Mouse (Mus musculus): ENCODE results near the gene Fam205a2. TPM values are rescaled to one million over a fixed set of nuclear protein-coding genes. Genes with fewer than 3 reads are reported as not detected.
"Not testable (repeated sequence)": the region's sequence is repeated elsewhere in the genome, so short reads cannot be mapped to it uniquely, and the experiment has no call there.

The Fam205a2 gene
- total RNA-seq (2012; rRNA removed) (not detected in 2 replicates), total RNA-seq (2014; rRNA removed) (not detected in 2 replicates), polyA plus RNA-seq (2012; ENCODE audit: insufficient read length, low read depth) (not detected in 2 replicates)

- H3K27me3 ChIP-seq (replicated peaks); H3K36me3 ChIP-seq (replicated peaks in 1 of 2; ENCODE audit: control insufficient read depth in 1 of 2, insufficient read depth in 1 of 2, low read length in 1 of 2); H3K79me2 ChIP-seq (replicated peaks; ENCODE audit: control insufficient read depth, extremely low read depth, insufficient read depth, poor library complexity, severe bottlenecking); H3K4me2 ChIP-seq (ENCODE audit: insufficient read depth, low read depth, poor library complexity, severe bottlenecking); H3K27ac ChIP-seq (ENCODE audit: insufficient read depth, low read depth); DNase-seq (ENCODE audit: extremely low read depth); dilution Hi-C loops (cut with MboI; ENCODE audit: extremely low pct_ligation_motif_present, extremely low pct_unique_long_range_greater_than_20kb, low sequenced_read_pairs); in situ Hi-C loops (cut with MboI; ENCODE audit: low pct_ligation_motif_present, low pct_unique_long_range_greater_than_20kb, low sequenced_read_pairs); H3K4me1 ChIP-seq (ENCODE audit: control insufficient read depth in 1 of 2, insufficient read depth in 2 of 2); H3K4me3 ChIP-seq (replicated peaks in 1 of 3; ENCODE audit: low read depth in 2 of 3, low read length in 2 of 3, poor library complexity in 1 of 3); H3K9ac ChIP-seq (ENCODE audit: insufficient read depth, low read depth); H3K9me3 ChIP-seq (replicated peaks; ENCODE audit: low read length): not testable (repeated sequence)
These were observed at the start of gene Fam205a2 for GRCm38 (mm10) chr4:42528075-42528474. Fam205a2 (minus strand) TSS chr4:42528175.

Other genes with a start within 250 kb of the Fam205a2 start
- not detected in 2 replicates for gene Gm21953, start 233.9 kb downstream of the Fam205a2 start, total RNA-seq (2012; rRNA removed)
- gene Gm21953, start 233.9 kb downstream of the Fam205a2 start, total RNA-seq (2014; rRNA removed), result not detected in 2 replicates
- gene Gm21953, start 233.9 kb downstream of the Fam205a2 start, polyA plus RNA-seq (2012; ENCODE audit: insufficient read length, low read depth), result not detected in 2 replicates
- not detected in 2 replicates for gene Fam205a3, start 209.8 kb downstream of the Fam205a2 start, total RNA-seq (2012; rRNA removed)
- gene Fam205a3, start 209.8 kb downstream of the Fam205a2 start, total RNA-seq (2014; rRNA removed), result not detected in 2 replicates
- gene Fam205a3, start 209.8 kb downstream of the Fam205a2 start, polyA plus RNA-seq (2012; ENCODE audit: insufficient read length, low read depth), result not detected in 2 replicates
- not detected in 2 replicates for gene Gm21586, start 88.8 kb downstream of the Fam205a2 start, total RNA-seq (2012; rRNA removed)
- not detected in 2 replicates for gene Gm21586, start 88.8 kb downstream of the Fam205a2 start, total RNA-seq (2014; rRNA removed)
- gene Gm21586, start 88.8 kb downstream of the Fam205a2 start, polyA plus RNA-seq (2012; ENCODE audit: insufficient read length, low read depth), result not detected in 2 replicates
- gene Gm2163, start 61.4 kb downstream of the Fam205a2 start, total RNA-seq (2012; rRNA removed), result not detected in 2 replicates
- gene Gm2163, start 61.4 kb downstream of the Fam205a2 start, total RNA-seq (2014; rRNA removed), result not detected in 2 replicates
- not detected in 2 replicates for gene Gm2163, start 61.4 kb downstream of the Fam205a2 start, polyA plus RNA-seq (2012; ENCODE audit: insufficient read length, low read depth)
- gene Gm10591, start 84.0 kb upstream of the Fam205a2 start, total RNA-seq (2012; rRNA removed), result not detected in 2 replicates
- not detected in 2 replicates for gene Gm10591, start 84.0 kb upstream of the Fam205a2 start, total RNA-seq (2014; rRNA removed)
- gene Gm10591, start 84.0 kb upstream of the Fam205a2 start, polyA plus RNA-seq (2012; ENCODE audit: insufficient read length, low read depth), result not detected in 2 replicates
- not detected in 2 replicates for gene Gm2564, start 101.5 kb upstream of the Fam205a2 start, total RNA-seq (2012; rRNA removed)
- gene Gm2564, start 101.5 kb upstream of the Fam205a2 start, total RNA-seq (2014; rRNA removed), result not detected in 2 replicates
- not detected in 2 replicates for gene Gm2564, start 101.5 kb upstream of the Fam205a2 start, polyA plus RNA-seq (2012; ENCODE audit: insufficient read length, low read depth)
- gene Ccl27b, start 127.1 kb upstream of the Fam205a2 start, total RNA-seq (2012; rRNA removed), result not detected in 2 replicates
- gene Ccl27b, start 127.1 kb upstream of the Fam205a2 start, total RNA-seq (2014; rRNA removed), result not detected in 2 replicates
- gene Ccl27b, start 127.1 kb upstream of the Fam205a2 start, polyA plus RNA-seq (2012; ENCODE audit: insufficient read length, low read depth), result not detected in 2 replicates
- not detected in 2 replicates for gene Il11ra2, start 133.7 kb upstream of the Fam205a2 start, total RNA-seq (2012; rRNA removed)
- gene Il11ra2, start 133.7 kb upstream of the Fam205a2 start, total RNA-seq (2014; rRNA removed), result not detected in 2 replicates
- gene Il11ra2, start 133.7 kb upstream of the Fam205a2 start, polyA plus RNA-seq (2012; ENCODE audit: insufficient read length, low read depth), result not detected in 2 replicates
- gene 4930578G10Rik, start 207.4 kb upstream of the Fam205a2 start, total RNA-seq (2012; rRNA removed), result not detected in 2 replicates
- gene 4930578G10Rik, start 207.4 kb upstream of the Fam205a2 start, total RNA-seq (2014; rRNA removed), result not detected in 2 replicates
- gene 4930578G10Rik, start 207.4 kb upstream of the Fam205a2 start, polyA plus RNA-seq (2012; ENCODE audit: insufficient read length, low read depth), result not detected in 2 replicates
- not detected in 2 replicates for gene Ccl19, start 228.4 kb upstream of the Fam205a2 start, total RNA-seq (2012; rRNA removed)
- not detected in 2 replicates for gene Ccl19, start 228.4 kb upstream of the Fam205a2 start, total RNA-seq (2014; rRNA removed)
- not detected in 2 replicates for gene Ccl19, start 228.4 kb upstream of the Fam205a2 start, polyA plus RNA-seq (2012; ENCODE audit: insufficient read length, low read depth)
- gene Ccl21a, start 245.8 kb upstream of the Fam205a2 start, total RNA-seq (2012; rRNA removed), result not detected in 2 replicates
- not detected in 2 replicates for gene Ccl21a, start 245.8 kb upstream of the Fam205a2 start, total RNA-seq (2014; rRNA removed)
- not detected in 2 replicates for gene Ccl21a, start 245.8 kb upstream of the Fam205a2 start, polyA plus RNA-seq (2012; ENCODE audit: insufficient read length, low read depth)